Mouse (Mus musculus) Muller cell, postnatal 12 days (primary cell): ENCODE measurements at regions not wholly inside any gene's neighbourhood (a gene's known extent, or its start where the extent isn't known, plus 50 kb on each side); places are given as distances from the start of the nearest gene placed in this dataset.

ENCODE experiments used
- DNase-seq: peaks from one replicate; pipeline ENCODE4 v3.0.0-alpha.2; 2015; ENCODE audit errors: inconsistent ontology term

- DNase-seq, result peak; percentile 86
Measured at GRCm38 (mm10) chr1:153962161-153962720, 62.2 kb upstream of the Teddm2 start.

- no peak for DNase-seq
Measured at GRCm38 (mm10) chr1:153963744-153964342, 63.8 kb upstream of the Teddm2 start.

- DNase-seq, result no peak
Measured at GRCm38 (mm10) chr1:153969401-153969800, 69.4 kb upstream of the Teddm2 start.

- DNase-seq, result peak; percentile 55
Measured at GRCm38 (mm10) chr1:153974300-153974699, 74.3 kb upstream of the Teddm2 start.

GRCm38 (mm10) chr1:153977963-153978726, 78.1 kb upstream of the Teddm2 start:
- peak; percentile 82 for DNase-seq

- no peak for DNase-seq
Measured at GRCm38 (mm10) chr1:153980886-153981285, 80.9 kb upstream of the Teddm2 start.

- no peak for DNase-seq
Measured at GRCm38 (mm10) chr1:153985595-153985994, 85.6 kb upstream of the Teddm2 start.

GRCm38 (mm10) chr1:153986632-153987031, 86.6 kb upstream of the Teddm2 start:
- DNase-seq, result no peak

GRCm38 (mm10) chr1:153988297-153988696, 88.3 kb upstream of the Teddm2 start:
- no peak for DNase-seq

GRCm38 (mm10) chr1:153990651-153991435, 90.8 kb upstream of the Teddm2 start:
- no peak for DNase-seq

- DNase-seq, result no peak
Measured at GRCm38 (mm10) chr1:153992466-153992865, 92.4 kb upstream of the Teddm2 start.

- no peak for DNase-seq
Measured at GRCm38 (mm10) chr1:153994871-153995270, 94.8 kb upstream of the Teddm2 start.

- DNase-seq, result no peak
Measured at GRCm38 (mm10) chr1:153997201-153998181, 97.5 kb upstream of the Teddm2 start.

GRCm38 (mm10) chr1:153999776-154000175, 99.7 kb upstream of the Teddm2 start:
- DNase-seq, result no peak

- no peak for DNase-seq
Measured at GRCm38 (mm10) chr1:154003669-154004068, 103.6 kb upstream of the Teddm2 start.

GRCm38 (mm10) chr1:154004647-154005046, 104.6 kb upstream of the Teddm2 start:
- DNase-seq, result no peak

GRCm38 (mm10) chr1:154006055-154006454, 106.0 kb upstream of the Teddm2 start:
- DNase-seq, result no peak

- no peak for DNase-seq
Measured at GRCm38 (mm10) chr1:154007440-154007839, 107.4 kb upstream of the Teddm2 start.

GRCm38 (mm10) chr1:154008593-154009310, 108.7 kb upstream of the Teddm2 start:
- DNase-seq, result no peak

GRCm38 (mm10) chr1:154010681-154011080, 110.7 kb upstream of the Teddm2 start:
- DNase-seq, result no peak
